Mouse (Mus musculus) forebrain, embryonic 11.5 days (tissue): ENCODE data around the gene Mov10l1. TPM values are rescaled to one million over a fixed set of nuclear protein-coding genes. Genes with fewer than 3 reads are reported as not detected.

Source experiments
- ATAC-seq: fragments of 200-750 bp; cut with Nextera tagmentation; replicated peaks from 2 replicates; pipeline ENCODE4 v1.8.0; 2017; ENCODE audit warnings: moderate TSS enrichment; ENCODE audit not compliant: low FRiP score
- DNase-seq: peaks from one replicate; pipeline ENCODE4 v3.0.0-alpha.2; 2017; ENCODE audit warnings: low spot score
- H3K27ac ChIP-seq: fragments of 300-500 bp; sonication (generic); 2 replicates; pipeline ENCODE4 v1.5.1; 2014; ENCODE audit warnings: low read depth, low read length
- H3K27me3 ChIP-seq: fragments of 300-500 bp; sonication (generic); 2 replicates; pipeline ENCODE4 v1.6.1; 2014; ENCODE audit warnings: mild to moderate bottlenecking, low read length, mixed read lengths; ENCODE audit not compliant: control insufficient read depth, insufficient read depth
- H3K36me3 ChIP-seq: fragments of 300-500 bp; sonication (generic); 2 replicates; pipeline ENCODE4 v1.6.1; 2014; ENCODE audit warnings: mild to moderate bottlenecking, low read length, moderate library complexity, mixed read lengths; ENCODE audit not compliant: control insufficient read depth, insufficient read depth
- H3K4me1 ChIP-seq: fragments of 300-500 bp; sonication (generic); replicated peaks from 2 replicates; pipeline ENCODE4 v1.6.1; 2014; ENCODE audit warnings: low read length, mixed read lengths; ENCODE audit not compliant: control insufficient read depth, insufficient read depth
- H3K4me2 ChIP-seq: fragments of 300-500 bp; sonication (generic); 2 replicates; pipeline ENCODE4 v1.6.1; 2014; ENCODE audit warnings: low read depth, mild to moderate bottlenecking, low read length, moderate library complexity, mixed read lengths; ENCODE audit not compliant: severe bottlenecking
- H3K4me3 ChIP-seq: fragments of 300-500 bp; sonication (generic); 2 replicates; pipeline ENCODE4 v1.5.1; 2014; ENCODE audit warnings: low read depth, low read length
- H3K9ac ChIP-seq: fragments of 300-500 bp; sonication (generic); 2 replicates; pipeline ENCODE4 v1.6.1; 2014; ENCODE audit warnings: low read length
- H3K9me3 ChIP-seq: fragments of 300-500 bp; sonication (generic); 2 replicates; pipeline ENCODE4 v1.6.1; 2016; ENCODE audit warnings: low read length, mixed read lengths; ENCODE audit not compliant: control insufficient read depth
- WGBS: fragments of 180-500 bp; shearing (Covaris S2); extraction: QIAGEN DNeasy Blood & Tissue Kit; methylation state at CpG from one replicate; pipeline ENCODE4 v1.1.7; 2014; 5-methylcytosine and 5-hydroxymethylcytosine counted together
- polyA plus RNA-seq: library from polyadenylated mRNA; unstranded; fragments of >200 nt; fragmentation: Nextera tagmentation; extraction: Ambion mirVana; gene quantifications from 2 replicates; pipeline ENCODE4 v1.2.1, GENCODE M21; 2014

The Mov10l1 gene
- polyA plus RNA-seq, 1 experiment from 2014 or later, result not detected

DNA sequence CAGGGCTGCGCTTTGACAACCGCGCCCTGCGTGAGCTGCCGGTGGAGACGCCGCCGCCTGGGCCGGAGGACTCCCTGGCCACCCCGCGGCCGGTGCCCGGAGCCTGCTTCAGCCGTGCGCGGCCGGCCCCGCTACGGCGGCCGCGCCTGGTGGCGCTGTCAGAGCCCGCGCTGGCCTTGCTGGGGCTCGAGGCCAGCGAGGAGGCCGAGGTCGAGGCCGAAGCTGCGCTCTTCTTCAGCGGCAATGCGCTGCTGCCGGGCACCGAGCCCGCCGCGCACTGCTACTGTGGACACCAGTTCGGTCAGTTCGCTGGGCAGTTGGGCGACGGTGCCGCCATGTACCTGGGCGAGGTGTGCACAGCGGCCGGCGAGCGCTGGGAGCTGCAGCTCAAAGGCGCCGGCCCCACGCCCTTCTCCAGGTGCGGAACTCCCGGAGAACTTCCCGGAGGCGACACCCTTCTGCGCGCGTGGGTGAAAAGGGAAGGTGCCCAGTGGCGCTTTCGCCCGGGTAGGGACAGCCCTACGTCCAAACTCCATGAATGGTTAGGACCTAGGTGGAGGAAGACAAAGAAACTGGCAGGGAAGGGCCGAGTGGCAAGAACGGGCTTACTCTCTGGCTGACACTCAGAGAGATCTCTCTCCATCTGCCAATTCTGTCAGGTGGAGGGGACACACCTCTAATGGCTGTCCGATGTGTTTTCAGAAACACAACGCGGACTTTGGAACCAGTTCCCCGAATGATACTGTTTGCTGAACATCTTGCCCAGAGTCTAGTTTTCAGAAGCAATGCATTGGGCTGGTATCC is 106.7 kb downstream of the Mov10l1 start:
- peak; percentile 43; the same call in 1 of the 2 replicates for ATAC-seq
- WGBS, result 3% methylated on average over 68 of the region's 68 CpGs
- H3K27ac ChIP-seq, result no peak overlapping the region

DNA sequence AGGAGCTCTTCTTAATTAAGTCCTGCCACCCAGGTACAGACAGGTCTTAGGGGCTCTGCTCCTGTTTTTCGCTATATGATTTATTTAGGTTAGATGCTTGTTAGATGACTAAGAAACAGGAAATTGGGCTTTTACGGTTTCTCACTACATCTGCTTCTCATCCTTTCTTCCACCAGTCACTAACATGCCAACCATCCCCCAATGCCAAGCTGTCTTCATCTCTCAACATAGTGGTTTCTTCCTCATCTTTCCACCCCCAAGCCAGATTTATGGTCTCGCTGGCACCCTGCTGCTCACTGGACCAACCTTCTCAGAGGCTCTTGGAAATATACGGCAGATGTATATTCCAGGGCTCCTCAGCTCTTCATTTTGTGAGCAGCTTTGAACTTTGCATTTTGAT is 108.0 kb downstream of the Mov10l1 start:
- no peaks in the 10 kb centered on the region for H3K27me3 ChIP-seq
- H3K4me1 ChIP-seq, result peaks cover 6% of the 10 kb centered on the region; the same call in 1 of the 2 replicates
- WGBS, result 88% methylated on average over 4 of the region's 4 CpGs
- no peak overlapping the region for H3K9ac ChIP-seq
- no peak overlapping the region for H3K27ac ChIP-seq
- peaks cover 17% of the 10 kb centered on the region for H3K36me3 ChIP-seq
- DNase-seq, result no peak
- no peaks in the 10 kb centered on the region for H3K9me3 ChIP-seq
- no peak for ATAC-seq
- no peak overlapping the region for H3K4me2 ChIP-seq
- no peak overlapping the region for H3K4me3 ChIP-seq

More for the DNA sequence above, 106.7 kb downstream of the Mov10l1 start:
- H3K27me3 ChIP-seq, result no peaks in the 10 kb centered on the region
- H3K9ac ChIP-seq, result peak overlapping the region; percentile 90
- peaks cover 6% of the 10 kb centered on the region; the same call in 1 of the 2 replicates for H3K4me1 ChIP-seq
- no peaks in the 10 kb centered on the region for H3K9me3 ChIP-seq
- H3K4me3 ChIP-seq, result peak overlapping the region; percentile 98
- peak; percentile 67 for DNase-seq
- peak overlapping the region; percentile 98 for H3K4me2 ChIP-seq
- H3K36me3 ChIP-seq, result peaks cover 10% of the 10 kb centered on the region

DNA sequence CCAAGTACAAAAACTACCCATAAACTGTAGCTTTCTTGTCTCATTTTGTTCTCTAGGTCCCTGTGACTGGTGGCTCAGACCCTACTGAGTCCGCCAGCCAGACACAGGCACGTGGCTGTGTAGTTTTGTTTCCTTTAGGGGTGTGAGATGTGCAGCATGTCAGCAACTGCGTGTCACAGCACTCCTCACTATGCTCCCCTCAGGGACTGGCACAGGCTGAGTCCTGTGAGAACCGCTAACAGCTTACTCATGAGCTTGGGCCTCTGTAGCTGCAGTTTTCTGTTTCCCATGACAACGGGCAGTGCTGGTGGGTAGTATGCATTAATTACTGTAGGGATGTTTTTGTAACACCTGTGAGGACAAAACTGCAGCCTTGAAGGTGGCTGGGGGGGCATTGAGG is 109.5 kb downstream of the Mov10l1 start:
- Histone ChIP-seq H3K4me1 (peaks cover 6% of the 10 kb centered on the region; the same call in 1 of the 2 replicates), H3K27ac (no peak overlapping the region), H3K9ac (no peak overlapping the region), H3K4me3 (no peak overlapping the region), H3K9me3 (no peaks in the 10 kb centered on the region), H3K36me3 (peaks cover 20% of the 10 kb centered on the region), H3K4me2 (no peak overlapping the region), H3K27me3 (no peaks in the 10 kb centered on the region)
- 87% methylated on average over 5 of the region's 5 CpGs for WGBS
- ATAC-seq, result no peak
- no peak for DNase-seq

DNA sequence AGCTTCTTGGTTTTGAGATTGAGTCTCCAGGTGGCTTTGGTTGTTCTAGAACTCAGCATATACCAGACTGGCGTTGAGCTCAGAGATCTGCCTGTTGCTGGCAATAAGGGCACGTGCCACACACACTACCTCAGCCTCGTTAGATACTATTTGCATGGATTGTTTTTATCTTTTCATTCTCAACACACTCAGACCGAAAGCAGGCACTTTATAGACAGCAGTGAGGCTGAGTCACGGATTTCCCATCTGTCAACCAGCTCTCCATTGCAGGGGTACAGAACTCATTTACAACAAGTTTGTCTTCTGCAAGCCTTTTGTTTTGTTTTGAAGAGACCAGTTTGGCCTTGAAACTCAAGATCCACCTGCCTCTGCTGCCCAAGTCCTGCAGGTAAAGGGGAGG is 114.7 kb downstream of the Mov10l1 start:
- Histone ChIP-seq H3K4me3 (no peak overlapping the region), H3K27ac (no peak overlapping the region), H3K9ac (no peak overlapping the region), H3K9me3 (no peaks in the 10 kb centered on the region), H3K4me2 (no peak overlapping the region), H3K27me3 (no peaks in the 10 kb centered on the region), H3K4me1 (no peaks in the 10 kb centered on the region), H3K36me3 (peaks cover 39% of the 10 kb centered on the region)
- ATAC-seq, result no peak
- 91% methylated on average over 5 of the region's 5 CpGs for WGBS
- no peak for DNase-seq

DNA sequence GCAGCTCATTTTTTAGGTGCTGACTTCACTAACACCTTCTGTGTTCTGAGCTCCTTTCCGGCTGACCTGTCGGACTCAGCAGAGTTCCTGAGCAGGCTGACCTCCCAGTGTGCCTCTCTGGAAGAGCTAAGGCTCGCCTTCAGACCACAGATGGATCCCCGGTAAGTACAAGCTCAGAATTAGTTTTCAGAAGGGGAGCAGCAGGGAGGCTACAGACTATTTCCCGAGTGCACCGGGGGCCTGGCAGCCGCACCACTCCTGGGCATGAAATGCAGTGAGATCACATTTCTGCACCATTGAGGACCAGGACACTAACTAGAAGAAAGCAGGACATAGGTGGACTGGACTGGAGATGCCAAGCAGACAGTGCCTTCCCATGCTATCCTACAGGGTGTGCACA is 115.9 kb downstream of the Mov10l1 start:
- Histone ChIP-seq H3K36me3 (peaks cover 39% of the 10 kb centered on the region), H3K27ac (no peak overlapping the region), H3K4me2 (no peak overlapping the region), H3K9ac (no peak overlapping the region), H3K9me3 (no peaks in the 10 kb centered on the region), H3K27me3 (no peaks in the 10 kb centered on the region), H3K4me1 (no peaks in the 10 kb centered on the region), H3K4me3 (no peak overlapping the region)
- ATAC-seq (no peak), DNase-seq (no peak)
- 90% methylated on average over 7 of the region's 7 CpGs for WGBS

DNA sequence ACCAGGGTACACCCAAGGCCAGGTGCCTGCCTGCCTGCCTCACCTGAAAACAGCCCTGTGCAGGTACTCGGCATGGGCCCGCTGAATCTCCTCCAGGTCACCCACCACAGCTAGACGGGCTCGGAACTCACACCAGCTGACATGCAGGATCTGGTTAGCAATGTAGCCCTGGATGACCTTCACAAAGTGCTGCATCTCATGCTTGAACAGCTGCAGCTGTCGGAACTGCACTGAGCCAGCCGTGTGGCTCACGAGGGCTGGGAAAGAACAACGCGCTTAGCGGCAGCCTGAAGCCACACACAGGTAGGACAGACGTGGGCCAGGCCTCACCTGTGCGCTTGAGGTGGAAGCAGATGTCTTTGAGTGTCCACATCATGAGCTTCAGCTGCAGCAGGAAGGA is 118.1 kb downstream of the Mov10l1 start:
- no peaks in the 10 kb centered on the region for H3K9me3 ChIP-seq
- no peak overlapping the region for H3K27ac ChIP-seq
- H3K36me3 ChIP-seq, result peaks cover 30% of the 10 kb centered on the region
- H3K27me3 ChIP-seq, result no peaks in the 10 kb centered on the region
- no peak overlapping the region for H3K9ac ChIP-seq
- WGBS, result 93% methylated on average over 12 of the region's 12 CpGs
- ATAC-seq (no peak), DNase-seq (no peak)
- no peak overlapping the region for H3K4me3 ChIP-seq
- H3K4me2 ChIP-seq, result no peak overlapping the region
- H3K4me1 ChIP-seq, result no peaks in the 10 kb centered on the region

DNA sequence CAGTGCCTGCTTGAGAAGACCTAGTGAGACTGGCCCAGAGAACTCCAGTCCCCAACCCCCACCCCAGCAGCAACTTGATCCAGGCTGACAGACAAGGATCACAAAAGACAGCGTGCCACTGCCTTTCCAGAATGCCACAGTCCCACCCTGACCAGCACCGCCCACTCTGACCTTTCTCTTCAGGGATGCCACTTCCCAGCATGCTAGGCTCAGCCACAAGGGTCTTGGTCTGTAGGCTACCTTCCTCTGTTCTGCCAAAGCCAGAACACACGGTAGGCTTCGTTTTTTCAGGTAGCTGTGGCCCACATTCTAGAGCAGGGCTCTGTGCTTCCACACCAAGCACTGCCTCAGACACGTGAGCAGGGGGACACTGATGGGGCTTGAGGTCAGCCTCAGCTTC is 119.9 kb downstream of the Mov10l1 start:
- no peak overlapping the region for H3K9ac ChIP-seq
- DNase-seq (no peak), ATAC-seq (no peak)
- peaks cover 24% of the 10 kb centered on the region for H3K36me3 ChIP-seq
- 69% methylated on average over 5 of the region's 5 CpGs for WGBS
- H3K9me3 ChIP-seq, result no peaks in the 10 kb centered on the region
- H3K27ac ChIP-seq, result no peak overlapping the region
- H3K4me3 ChIP-seq, result no peak overlapping the region
- no peak overlapping the region for H3K4me2 ChIP-seq
- H3K4me1 ChIP-seq, result no peaks in the 10 kb centered on the region
- no peaks in the 10 kb centered on the region for H3K27me3 ChIP-seq

DNA sequence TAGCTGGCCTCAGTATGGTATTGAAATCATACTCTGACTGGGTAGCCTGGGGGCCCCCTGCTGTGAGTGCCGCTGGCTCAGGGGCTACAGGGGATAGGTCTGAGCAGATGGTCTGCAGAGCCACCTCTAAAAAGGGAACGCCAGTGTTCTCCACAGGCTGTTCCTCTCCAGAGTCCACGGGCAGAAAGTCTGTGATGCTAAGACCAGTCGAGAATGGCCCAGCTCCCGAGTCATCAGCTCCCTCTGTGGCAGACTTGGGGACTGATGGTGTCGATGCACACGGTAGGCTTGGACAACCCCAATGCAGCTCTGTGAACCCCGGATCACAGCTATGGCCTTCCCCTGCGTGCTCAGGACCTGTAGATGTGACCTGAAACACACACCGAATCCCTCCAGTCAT is 121.2 kb downstream of the Mov10l1 start:
- Histone ChIP-seq H3K9me3 (no peaks in the 10 kb centered on the region), H3K4me3 (no peak overlapping the region), H3K36me3 (peaks cover 21% of the 10 kb centered on the region; the same call in 1 of the 2 replicates), H3K9ac (no peak overlapping the region), H3K4me2 (no peak overlapping the region), H3K27ac (no peak overlapping the region), H3K4me1 (no peaks in the 10 kb centered on the region), H3K27me3 (no peaks in the 10 kb centered on the region)
- ATAC-seq (no peak), DNase-seq (no peak)
- WGBS, result 91% methylated on average over 10 of the region's 10 CpGs

DNA sequence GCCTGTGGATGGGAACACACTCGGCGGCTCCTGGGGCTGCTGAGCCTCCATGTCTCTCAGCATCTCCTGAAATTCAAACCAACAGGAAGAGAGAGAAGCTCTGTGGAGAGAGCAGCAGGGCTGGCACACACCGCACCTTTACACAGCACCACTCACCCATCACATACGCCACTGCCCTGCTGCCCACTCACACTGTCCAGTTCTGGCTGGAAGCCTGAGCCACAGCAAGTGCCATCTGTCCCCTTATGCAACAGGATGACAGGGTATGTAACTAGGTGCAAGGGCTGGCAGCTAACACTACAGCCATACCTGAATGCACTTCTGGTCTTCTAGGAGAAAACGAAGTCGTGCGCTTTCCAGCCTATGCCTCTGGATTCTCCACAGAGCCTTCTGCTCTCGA is 121.7 kb downstream of the Mov10l1 start:
- no peak overlapping the region for H3K27ac ChIP-seq
- H3K36me3 ChIP-seq, result peaks cover 19% of the 10 kb centered on the region; the same call in 1 of the 2 replicates
- no peak overlapping the region for H3K9ac ChIP-seq
- H3K4me1 ChIP-seq, result no peaks in the 10 kb centered on the region
- 94% methylated on average over 8 of the region's 8 CpGs for WGBS
- no peak overlapping the region for H3K4me2 ChIP-seq
- H3K9me3 ChIP-seq, result no peaks in the 10 kb centered on the region
- ATAC-seq (no peak), DNase-seq (no peak)
- no peak overlapping the region for H3K4me3 ChIP-seq
- no peaks in the 10 kb centered on the region for H3K27me3 ChIP-seq
